Mouse (Mus musculus) cerebellum, postnatal 14 days (tissue): ENCODE measurements around the gene Phf14.

Experiments used
- DNase-seq, 2 experiments: peaks; one replicate each; pipeline ENCODE4 v3.0.0; 2021; ENCODE audit warnings: mixed read lengths in 2 of 2

Gene Phf14

DNA sequence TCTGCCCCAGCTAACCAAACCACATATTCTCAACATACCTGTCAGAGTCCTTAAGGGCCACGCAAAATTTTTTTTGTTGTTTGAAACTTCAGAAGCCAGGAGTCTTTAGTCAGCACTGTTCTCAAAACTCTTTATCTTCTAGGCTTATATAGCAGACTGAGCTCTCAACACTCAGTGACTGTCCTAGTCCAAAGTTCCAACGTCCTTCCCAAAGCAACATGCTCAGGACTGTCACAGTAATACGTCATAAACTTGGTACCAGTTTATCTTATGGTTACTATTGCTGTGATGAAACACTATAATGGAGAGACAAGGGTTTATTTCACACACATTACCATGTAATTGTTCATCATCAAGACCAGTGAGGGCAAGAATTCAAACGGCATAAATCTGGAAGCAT is 113.9 kb downstream of the Phf14 start:
- no peak for DNase-seq

DNA sequence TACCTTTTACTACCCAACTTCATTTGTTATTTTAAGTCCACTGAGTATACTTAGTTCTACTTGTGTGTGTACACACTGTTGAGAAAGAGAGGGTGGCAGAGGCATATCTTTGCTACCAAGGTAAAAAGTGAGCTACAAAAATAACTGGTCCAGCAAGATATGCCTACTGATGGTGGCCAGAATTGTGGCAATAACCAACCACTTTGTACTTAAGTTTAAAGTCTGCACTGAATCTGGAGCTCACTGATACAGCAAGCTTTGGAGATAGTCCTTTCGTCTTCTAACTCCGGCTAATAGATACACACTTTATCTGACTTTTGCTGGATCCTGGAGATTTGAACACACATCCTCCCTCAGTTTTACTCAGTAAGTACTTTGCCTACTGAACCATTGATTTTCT is 115.8 kb downstream of the Phf14 start:
- DNase-seq: no peak

DNA sequence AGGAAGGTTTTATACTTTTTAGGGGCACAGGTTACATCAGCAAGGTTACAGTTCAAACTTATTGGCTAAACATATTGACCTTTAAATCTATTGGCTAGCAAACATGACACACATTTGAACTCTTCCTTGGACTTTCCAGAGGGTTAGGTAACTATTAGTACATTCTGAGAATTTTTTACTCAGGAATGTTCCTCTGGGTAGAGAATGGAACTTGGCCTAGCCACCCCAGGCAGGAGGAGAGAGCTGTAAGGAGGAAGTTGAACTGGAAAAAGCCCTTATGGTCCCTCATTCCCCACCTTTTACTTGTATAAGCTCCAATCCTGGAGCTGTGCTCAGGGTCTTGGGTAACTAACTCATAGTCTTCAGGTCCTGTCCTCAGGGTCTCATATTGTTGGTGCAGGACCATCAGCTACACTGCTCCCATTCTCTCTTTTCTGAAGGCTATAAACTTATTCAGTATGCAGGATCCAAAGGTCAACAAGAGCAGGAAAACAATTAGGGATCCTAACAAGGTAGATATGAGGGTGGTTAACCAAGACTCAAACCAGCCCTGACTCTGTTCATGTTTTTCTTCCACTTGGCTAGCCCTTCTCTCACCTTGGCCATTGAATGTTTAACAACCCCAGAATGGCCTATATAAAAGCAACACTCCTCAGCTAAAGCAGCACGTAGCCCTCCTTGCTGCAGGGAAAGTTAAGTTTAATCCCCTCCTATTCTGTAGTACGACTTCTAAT is 119.4 kb downstream of the Phf14 start:
- DNase-seq: no peak

GRCm38 (mm10) chr6:12034561-12034960 is 127.0 kb downstream of the Phf14 start:
- DNase-seq: peak; percentile 33 to 56

DNA sequence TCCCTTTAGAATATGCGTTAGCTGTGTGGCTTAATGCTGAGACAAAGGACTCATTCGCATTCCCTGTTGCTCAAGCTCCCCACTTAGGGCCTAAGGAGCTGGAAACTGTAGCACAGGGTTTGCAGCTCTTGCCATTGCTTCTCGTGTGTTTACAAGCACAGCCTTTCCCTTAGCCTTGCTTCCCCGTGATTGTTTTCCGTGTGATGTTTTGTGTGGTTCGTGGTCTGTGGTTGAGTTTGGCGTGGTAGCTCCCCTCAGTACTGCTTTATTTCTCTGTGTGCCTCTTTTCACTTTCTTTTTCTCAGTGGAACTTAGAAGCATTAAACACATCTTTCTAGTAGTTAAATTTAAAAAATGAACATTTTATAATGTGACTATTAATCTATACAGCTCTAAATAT is 130.7 kb downstream of the Phf14 start:
- no peak for DNase-seq

DNA sequence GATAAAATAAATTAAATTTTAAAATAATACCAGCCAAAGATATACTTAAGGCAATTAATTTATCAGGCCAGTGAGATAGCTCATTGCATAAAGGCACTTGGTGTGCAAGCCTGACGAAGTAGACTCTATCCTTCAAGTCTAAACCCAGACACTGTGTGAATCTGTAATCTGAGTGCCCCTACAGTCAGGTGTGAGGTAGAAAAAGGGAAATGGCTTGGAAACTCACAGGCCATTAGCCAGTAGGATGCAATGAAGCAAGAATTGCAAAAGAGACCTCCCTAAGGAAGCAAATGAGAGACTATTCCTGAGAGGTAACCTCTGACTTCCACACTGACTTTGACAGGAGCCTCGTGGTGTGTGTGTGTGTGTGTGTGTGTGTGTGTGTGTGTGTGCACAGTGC is 145.3 kb downstream of the Phf14 start:
- no peak for DNase-seq

DNA sequence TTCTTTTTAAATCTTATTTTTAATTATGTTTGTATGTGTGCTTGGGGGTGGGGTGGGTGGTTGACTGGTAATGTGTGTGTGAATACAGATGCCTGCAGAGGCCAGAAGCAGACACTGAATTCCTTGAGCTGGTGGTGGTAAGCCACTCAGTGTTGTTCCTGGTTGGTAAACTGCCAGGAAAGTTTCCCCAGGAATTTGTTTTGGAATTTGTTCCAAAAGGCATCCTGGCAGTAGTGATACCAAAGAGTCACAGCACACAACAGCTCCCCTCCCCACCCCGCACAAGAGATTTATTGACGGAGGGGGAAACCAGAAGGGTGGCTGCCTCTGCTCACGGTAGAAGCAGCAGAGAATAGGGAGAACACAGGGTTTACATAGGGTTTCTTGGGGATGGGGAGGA is 146.5 kb downstream of the Phf14 start:
- DNase-seq: no peak

GRCm38 (mm10) chr6:12058717-12059116 is 151.1 kb downstream of the Phf14 start:
- DNase-seq: no peak

DNA sequence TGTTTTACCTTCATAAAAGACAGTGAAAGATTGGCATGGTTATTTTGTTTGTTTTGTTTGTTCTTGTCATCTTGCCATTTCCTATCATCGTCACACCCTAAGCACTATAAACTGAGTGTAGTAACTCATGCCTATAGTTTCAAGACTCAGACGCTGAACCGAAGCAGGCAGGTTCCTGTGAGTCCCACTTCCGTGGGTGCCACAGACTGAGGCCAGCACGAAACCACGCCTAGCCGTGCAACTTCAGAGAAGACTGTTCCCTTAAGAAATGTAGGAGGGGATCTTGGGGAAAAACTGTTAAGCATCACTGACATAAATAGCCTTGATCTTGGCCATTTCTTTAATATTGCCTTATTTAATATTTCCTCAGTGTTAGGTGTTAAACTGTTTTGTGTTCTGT is 152.4 kb downstream of the Phf14 start:
- DNase-seq: no peak

- DNase-seq: no peak
These were observed 153.0 kb downstream of the Phf14 start for GRCm38 (mm10) chr6:12060452-12061140.

- no peak for DNase-seq
These were observed 160.3 kb downstream of the Phf14 start for GRCm38 (mm10) chr6:12067956-12068355.

GRCm38 (mm10) chr6:12069357-12069756 is 161.7 kb downstream of the Phf14 start:
- no peak for DNase-seq

GRCm38 (mm10) chr6:12074599-12074998 is 167.0 kb downstream of the Phf14 start:
- DNase-seq: no peak

DNA sequence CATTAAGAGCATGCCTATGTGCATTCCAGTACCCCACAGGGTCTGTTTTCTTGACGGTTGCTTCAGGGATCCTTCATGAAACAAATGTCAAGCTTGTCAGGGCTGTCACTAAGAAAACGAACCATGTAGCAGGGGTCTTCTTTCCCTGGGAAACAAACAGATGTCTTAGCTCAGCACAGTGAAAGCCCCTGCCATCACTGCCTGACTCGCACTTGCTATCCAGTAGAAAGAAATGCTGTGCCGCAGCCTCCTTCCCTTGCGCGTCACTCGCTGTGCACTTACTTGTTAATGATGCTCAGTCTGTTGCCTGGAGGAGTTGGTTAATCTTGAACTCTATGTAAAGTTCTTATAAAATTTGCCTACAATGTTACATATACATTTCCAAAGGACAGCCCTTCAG is 169.7 kb downstream of the Phf14 start:
- no peak for DNase-seq

DNA sequence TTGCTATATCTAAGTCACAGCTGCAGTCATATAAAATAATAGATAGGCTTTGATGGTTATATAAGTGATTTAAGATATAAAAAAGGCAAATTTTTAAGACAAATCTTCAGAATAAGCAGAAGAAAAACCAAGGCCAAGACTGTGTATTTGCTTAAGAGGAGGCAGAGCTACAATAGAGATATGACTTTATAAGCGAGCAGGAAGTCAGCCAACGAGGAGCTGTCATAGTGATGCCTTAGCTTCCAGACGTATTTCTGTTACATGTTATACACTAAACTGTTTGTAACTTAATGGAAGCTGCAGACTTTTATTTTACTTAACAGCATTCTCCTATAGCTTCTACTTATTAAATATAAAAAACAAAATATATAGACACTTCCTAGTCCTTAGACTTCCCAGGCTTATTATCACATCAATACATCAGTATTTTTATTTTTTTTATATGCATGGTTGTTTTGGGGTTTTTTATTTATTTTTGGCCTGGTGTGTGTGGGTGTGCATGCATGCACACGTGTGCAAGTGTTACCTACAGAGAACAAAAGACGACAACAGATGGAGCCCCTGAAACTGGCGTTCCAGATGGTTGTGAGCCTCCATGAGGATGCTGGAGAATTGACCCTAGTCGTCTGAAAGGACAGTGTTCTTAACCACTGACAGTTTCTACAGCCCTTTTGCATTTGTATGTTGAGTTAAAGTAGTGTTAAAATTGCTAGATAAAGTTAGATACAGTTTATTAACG is 170.4 kb downstream of the Phf14 start:
- no peak for DNase-seq

- DNase-seq: no peak
These were observed 171.7 kb downstream of the Phf14 start for GRCm38 (mm10) chr6:12079260-12079659.

- DNase-seq: no peak
These were observed 172.8 kb downstream of the Phf14 start for GRCm38 (mm10) chr6:12080423-12080822.

GRCm38 (mm10) chr6:12081722-12082121 is 174.1 kb downstream of the Phf14 start:
- DNase-seq: no peak

DNA sequence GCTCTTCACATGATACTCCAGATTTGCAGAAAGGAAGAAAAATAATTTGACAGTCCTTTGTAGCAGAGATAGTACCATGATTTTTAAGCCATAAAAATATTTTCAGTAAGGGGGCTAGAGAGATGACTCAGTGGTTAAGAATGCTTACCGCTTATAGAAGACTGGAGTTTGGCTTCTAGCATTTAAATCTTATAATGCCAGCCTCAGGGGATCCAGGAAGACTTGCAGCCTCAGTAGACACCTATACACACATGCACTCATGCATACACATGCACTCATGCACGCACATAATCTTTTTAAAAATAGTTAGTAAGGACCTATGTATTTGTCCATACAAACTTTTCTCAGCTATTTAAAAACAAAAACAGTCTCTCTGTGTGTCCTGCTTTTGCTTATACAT is 174.5 kb downstream of the Phf14 start:
- DNase-seq: no peak

GRCm38 (mm10) chr6:12082531-12083216 is 175.1 kb downstream of the Phf14 start:
- DNase-seq: no peak

DNA sequence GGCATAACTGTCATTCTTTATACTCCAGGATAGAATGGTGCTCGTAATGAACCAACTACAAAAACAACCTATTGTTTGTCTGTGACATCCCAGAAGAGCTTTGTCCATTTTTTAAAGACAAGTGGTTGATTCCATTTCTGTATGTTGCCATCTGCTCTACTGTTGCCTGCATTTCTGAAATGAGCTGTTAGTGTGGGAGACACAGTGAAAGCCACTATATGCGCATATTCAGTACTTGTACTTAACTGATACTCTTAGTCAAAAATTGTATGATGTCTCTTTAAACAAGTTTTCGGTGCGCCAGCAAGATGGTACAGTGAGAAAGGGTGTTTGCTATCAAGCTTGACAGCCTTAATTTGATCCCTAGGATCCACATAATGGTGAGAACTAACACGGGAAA is 177.1 kb downstream of the Phf14 start:
- DNase-seq: no peak

DNA sequence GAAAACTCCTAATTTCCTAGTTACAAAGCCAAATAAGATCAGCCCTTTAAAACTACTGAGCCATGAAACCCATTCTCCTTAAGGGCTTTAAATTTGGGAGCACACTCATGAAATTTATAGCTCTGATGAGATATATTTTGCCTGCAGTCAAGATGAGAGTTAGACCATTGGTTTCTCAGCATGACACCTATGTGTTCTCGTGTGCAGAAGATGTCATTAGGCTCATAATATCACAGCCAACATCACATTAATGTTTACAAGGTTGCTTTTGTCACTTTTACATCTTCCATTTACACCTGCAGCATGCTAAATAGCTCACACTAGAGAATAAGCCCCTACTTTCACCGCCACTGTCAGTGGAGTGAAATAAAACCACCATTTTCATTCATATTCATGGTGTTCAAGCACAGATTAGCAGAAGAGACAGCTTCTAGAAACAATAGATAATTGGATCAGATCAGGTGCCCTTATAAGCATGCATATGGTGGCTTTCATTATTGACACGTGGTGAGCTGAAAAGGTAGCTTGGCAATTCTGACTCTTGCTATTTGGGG is 181.9 kb downstream of the Phf14 start:
- no peak for DNase-seq

DNA sequence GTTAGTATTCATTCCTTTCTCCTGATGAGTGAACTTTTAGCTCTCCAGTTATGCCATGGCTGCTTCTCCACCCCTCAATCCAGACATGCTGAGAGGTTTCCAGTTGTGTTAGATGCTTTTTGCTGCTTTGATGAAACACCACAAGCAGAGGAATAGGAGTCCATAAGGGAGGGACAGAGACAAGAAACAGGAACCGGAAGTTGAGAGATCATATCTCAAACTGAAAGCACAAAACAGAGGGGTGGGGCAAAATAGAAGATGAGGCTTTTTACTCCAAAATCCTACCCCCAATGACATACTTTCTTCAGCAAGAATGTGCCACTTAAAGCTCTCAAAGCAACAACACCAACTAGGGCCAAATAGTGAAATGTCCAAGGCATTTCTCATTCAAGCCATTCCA is 188.1 kb downstream of the Phf14 start:
- DNase-seq: no peak
